Mouse (Mus musculus): ENCODE measurements around the gene Tmem256. TPM values are rescaled to one million over a fixed set of nuclear protein-coding genes. Genes with fewer than 3 reads are reported as not detected.

Tmem256 gene
- polyA plus RNA-seq (2014; fragmentation: Illumina TruSeq; extraction: RNeasy Lipid Tissue Mini Kit (QIAGEN cat#74804); ENCODE audit: low read depth, low replicate concordance): 18.5 TPM

DNA sequence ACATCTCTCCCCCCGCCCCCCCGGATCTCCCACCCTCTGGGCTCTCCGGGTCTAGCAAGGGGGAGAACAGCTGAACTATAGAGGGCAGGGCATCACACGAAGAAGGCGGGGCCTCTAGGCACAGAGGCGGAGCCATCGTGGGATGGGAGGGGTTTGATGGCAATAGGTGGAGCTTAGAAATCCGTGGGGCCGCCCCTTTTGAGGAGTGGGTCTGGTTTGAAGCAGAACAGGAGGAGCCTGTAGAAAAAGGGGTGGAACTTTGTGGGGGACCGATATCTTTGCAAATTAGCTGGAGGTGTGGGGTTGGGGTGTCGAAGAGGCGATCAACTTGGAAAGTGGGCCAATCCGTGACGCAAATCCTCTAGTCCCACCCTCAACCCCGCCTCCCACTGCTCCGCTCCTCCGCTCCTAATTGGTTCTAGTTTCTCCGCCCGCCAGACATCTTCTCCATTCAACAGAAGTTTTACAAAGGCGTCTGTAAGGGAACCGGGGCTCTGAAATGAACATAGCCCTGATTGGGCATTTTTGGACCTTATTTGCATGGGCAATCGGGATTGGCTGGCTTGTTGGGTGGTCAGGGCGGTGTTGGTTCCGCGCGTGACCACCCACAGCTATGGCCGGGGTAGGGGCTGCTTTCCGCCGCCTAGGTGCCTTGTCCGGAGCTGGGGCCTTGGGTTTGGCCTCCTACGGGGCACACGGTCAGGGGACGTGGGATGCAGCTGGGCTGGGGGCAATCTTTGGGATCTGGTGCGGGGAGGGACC, at the start of gene Tmem256:
TSS of gene Tmem256 (plus strand) at position 563 of the 762 bp plus-strand sequence.

DNA sequence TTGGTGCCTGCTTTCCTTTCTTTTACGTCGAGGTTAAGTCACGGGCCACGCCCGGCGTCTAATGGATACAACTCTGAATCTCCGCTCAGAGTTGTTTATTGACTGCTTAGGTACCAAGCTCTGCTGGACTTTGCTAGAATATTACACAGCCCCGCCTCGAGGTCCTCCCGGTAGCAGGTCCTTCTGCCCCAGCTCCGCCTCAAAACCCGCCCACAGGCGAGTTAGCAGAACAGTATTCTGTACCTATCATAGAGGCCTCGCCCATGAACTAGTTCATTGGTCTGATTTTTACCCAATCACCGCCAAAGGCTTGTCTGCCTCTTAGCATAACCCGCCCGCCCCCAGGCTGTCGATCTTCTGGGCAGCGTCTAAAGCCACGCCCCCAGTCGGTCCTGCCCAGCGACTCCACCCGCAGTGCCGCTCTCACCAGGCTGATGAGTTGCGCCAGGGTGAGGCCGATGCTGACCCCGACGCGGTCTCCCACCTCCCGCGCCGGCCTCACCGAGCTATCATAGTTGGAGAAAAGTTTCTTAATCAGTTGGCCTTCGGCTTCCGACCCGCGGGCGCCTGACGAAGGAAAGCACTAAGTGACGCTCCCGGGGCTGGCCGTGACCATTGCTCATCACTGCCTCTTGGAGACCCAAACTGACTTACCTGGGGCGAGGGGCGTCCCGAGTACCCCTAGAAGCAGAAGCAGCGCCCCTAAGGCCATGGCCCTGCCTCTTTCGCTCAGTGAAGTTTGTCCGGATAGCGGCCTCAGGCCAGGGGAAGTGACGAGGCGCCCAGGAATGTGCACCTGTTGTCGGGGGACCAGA, 42.9 kb upstream of the Tmem256 start, which contains the start of gene Chrnb1:
TSS of gene Chrnb1 (minus strand) at position 776 of the 815 bp plus-strand sequence.

GRCm38 (mm10) chr11:69801379-69801977, 36.8 kb upstream of the Tmem256 start, which contains the start of gene Fgf11:
Fgf11 (minus strand) TSS chr11:69801857.

GRCm38 (mm10) chr11:69804972-69805909, 33.1 kb upstream of the Tmem256 start, which contains the start of gene Tmem102:
Tmem102 (minus strand) TSS chr11:69805624.

GRCm38 (mm10) chr11:69815155-69815554, 23.2 kb upstream of the Tmem256 start, which contains the start of gene Gm39566:
Gm39566 (minus strand) TSS chr11:69815298.

GRCm38 (mm10) chr11:69818365-69818764, 19.9 kb upstream of the Tmem256 start, which contains the start of gene Spem2:
Spem2 (minus strand) TSS chr11:69818465.

DNA sequence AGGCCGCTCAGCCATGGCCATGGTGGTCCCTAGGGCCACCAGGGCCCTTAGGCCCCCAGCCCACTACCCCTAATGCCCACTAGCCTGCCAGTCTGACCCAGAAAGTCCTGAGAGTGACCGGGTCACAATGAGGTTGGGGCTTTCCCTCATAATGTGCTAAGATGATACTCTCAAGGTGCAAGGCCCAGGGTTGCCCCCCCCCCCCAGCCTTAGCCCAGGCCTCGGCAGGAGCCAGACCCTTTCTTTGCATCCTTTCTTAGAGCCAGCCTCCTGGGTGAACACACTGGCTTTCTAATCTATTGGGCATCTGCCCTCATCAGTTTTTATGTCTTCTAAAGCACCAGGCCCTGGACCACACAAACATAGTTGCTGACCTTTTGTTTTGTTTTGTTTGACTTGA, 16.2 kb upstream of the Tmem256 start, which contains the start of gene Spem1:
TSS of gene Spem1 (minus strand) at position 101 of the 400 bp plus-strand sequence.

DNA sequence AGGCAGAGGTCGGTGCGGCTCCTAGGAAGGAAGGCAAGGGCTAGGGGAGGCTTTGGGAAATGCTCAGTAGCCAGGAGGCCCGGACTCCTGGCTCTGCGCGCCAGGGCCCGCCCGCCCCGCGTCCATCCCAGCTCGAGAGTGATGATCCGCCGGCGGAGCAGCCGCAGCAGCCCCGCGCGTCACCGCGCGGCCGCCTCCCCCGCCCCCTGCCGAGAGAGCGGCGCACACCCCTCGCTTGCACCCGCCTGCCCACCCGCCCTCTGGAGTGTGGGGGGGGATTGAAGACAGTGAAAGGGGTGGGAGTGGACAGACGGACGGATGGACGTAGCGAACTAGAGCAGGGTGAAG, 736 bp upstream of the Tmem256 start, which contains the start of gene Nlgn2:
TSS of gene Nlgn2 (minus strand) at position 181 of the 348 bp plus-strand sequence.

DNA sequence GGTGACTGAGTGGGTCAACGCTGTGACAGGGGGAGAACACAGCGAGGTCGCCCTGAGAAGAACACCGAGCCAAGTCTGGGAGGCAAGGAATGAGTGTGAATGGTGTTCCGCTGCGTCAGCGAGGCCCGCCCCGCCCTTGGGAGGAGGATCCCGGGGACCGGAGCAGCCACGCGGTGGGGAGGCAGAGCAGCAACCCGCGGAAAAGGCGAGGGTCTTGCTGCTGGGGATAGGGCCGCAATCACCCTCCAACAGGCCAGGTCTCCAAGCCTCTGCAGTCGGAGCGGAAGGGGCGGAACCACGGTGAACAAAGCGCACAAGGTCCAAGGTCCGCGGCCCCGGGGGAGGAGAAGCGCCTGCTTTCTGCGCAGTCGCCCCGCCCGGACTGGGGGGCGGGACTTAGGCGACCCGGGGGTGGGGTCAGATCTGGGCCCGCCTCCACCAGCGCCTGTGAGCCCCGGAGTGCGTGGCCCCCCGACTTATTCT, 7.9 kb downstream of the Tmem256 start, which contains the start of gene Plscr3:
TSS of gene Plscr3 (plus strand) at position 179 of the 483 bp plus-strand sequence.

DNA sequence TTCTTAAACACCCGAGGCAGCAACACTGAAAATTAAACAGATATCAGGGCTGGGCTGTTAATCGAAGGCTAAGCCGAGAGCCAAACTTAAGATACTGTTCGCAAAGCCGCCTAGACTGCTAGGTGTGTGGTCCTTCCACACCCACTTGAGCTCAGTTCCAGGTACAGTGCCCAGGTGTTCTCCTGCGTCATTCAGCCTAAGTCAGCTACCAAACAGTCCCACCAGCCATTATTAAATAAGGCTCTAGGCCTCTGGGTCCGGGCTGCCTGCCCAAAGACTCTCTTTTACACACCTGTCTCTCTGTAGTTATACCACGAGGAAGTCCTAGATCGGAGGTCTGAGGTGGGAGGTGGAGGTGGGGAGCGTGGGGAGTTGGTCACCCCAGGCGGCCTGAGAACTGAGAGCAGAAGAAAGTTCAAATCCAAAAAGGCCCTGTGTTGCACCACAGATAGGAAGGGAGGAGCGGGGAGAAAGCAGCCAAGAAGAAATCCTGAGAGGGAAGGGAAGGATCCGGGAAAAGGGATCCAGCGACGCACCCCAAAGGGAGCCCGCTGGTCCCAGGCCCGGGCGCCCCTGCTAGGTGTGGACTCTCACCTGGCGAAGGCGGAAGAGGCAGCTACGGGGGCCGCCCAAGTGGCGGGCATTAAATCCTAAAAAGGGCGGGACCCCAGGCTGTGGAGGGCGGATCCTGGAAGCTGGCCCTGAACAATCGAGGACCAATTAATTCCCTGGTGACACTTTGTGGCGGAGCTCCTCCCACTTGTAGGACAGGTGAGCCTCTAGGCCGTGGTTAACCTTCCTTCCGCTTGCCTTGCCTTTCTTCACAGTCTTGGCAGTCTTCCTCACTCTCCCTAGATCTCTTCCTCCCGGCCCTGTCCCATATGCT, 20.0 kb downstream of the Tmem256 start, which contains the start of gene Tnk1:
TSS of gene Tnk1 (minus strand) at position 618 of the 886 bp plus-strand sequence.

GRCm38 (mm10) chr11:69877878-69878277, 39.6 kb downstream of the Tmem256 start, which contains the start of gene Tmem95:
Tmem95 (minus strand) TSS chr11:69878018.

DNA sequence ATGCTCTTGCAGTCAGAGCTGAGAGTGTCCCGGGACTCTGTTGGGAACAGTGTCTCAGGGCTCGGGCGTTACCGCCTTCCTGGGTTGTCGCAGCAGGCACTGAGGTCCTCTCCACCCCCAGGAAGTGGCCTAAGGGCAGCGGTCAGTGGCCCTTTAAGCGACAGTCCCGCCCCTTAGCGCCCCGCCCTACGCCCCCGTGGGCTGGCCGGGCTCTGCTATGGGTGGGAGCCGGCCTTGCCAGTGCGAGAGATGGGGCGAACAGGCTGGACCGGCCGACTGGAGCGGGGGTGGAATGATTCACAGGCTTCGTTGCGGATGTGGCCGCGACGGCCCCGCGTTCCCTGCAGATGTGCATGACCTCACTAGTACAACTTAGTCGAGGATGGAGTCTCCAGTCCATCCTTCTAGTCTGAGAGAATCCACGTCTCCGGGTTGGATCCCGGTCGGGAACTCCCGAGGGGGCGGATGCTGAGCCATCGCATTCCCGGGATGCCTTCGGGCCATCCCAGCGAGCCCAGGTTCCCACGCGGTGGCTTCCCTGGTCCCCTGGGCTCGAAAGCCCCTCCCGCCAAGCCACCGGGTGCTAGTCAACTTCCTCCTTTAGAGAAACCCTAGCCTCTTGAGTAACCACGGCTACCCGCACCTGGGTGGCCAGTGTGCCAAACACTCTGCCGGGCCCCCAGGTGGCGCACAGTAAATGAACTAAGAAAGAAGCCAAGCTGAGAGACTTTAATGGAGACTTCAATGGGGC, 42.7 kb downstream of the Tmem256 start, which contains the start of gene Kctd11:
TSS of gene Kctd11 (minus strand) at position 554 of the 751 bp plus-strand sequence.

Other genes starting within 250 kb of the Tmem256 start
- 6.9 TPM for gene Atp1b2, start 232.6 kb upstream of the Tmem256 start, polyA plus RNA-seq (2014; fragmentation: Illumina TruSeq; extraction: RNeasy Lipid Tissue Mini Kit (QIAGEN cat#74804); ENCODE audit: low read depth, low replicate concordance)
- not detected for gene Shbg, start 220.6 kb upstream of the Tmem256 start, polyA plus RNA-seq (2014; fragmentation: Illumina TruSeq; extraction: RNeasy Lipid Tissue Mini Kit (QIAGEN cat#74804); ENCODE audit: low read depth, low replicate concordance)
- gene Sat2, start 216.5 kb upstream of the Tmem256 start, polyA plus RNA-seq (2014; fragmentation: Illumina TruSeq; extraction: RNeasy Lipid Tissue Mini Kit (QIAGEN cat#74804); ENCODE audit: low read depth, low replicate concordance): 1.7 TPM
- gene Fxr2, start 205.5 kb upstream of the Tmem256 start, polyA plus RNA-seq (2014; fragmentation: Illumina TruSeq; extraction: RNeasy Lipid Tissue Mini Kit (QIAGEN cat#74804); ENCODE audit: low read depth, low replicate concordance): 12.4 TPM
- gene Sox15, start 183.2 kb upstream of the Tmem256 start, polyA plus RNA-seq (2014; fragmentation: Illumina TruSeq; extraction: RNeasy Lipid Tissue Mini Kit (QIAGEN cat#74804); ENCODE audit: low read depth, low replicate concordance): not detected
- gene Mpdu1, start 175.9 kb upstream of the Tmem256 start, polyA plus RNA-seq (2014; fragmentation: Illumina TruSeq; extraction: RNeasy Lipid Tissue Mini Kit (QIAGEN cat#74804); ENCODE audit: low read depth, low replicate concordance): 20.3 TPM
- gene Cd68, start 172.4 kb upstream of the Tmem256 start, polyA plus RNA-seq (2014; fragmentation: Illumina TruSeq; extraction: RNeasy Lipid Tissue Mini Kit (QIAGEN cat#74804); ENCODE audit: low read depth, low replicate concordance): 2.6 TPM
- 463 TPM for gene Eif4a1, start 166.1 kb upstream of the Tmem256 start, polyA plus RNA-seq (2014; fragmentation: Illumina TruSeq; extraction: RNeasy Lipid Tissue Mini Kit (QIAGEN cat#74804); ENCODE audit: low read depth, low replicate concordance)
- 129 TPM for gene Senp3, start 156.4 kb upstream of the Tmem256 start, polyA plus RNA-seq (2014; fragmentation: Illumina TruSeq; extraction: RNeasy Lipid Tissue Mini Kit (QIAGEN cat#74804); ENCODE audit: low read depth, low replicate concordance)
- 38.2 TPM for gene Tnfsf13, start 152.7 kb upstream of the Tmem256 start, polyA plus RNA-seq (2014; fragmentation: Illumina TruSeq; extraction: RNeasy Lipid Tissue Mini Kit (QIAGEN cat#74804); ENCODE audit: low read depth, low replicate concordance)
- gene Tnfsf12, start 142.7 kb upstream of the Tmem256 start, polyA plus RNA-seq (2014; fragmentation: Illumina TruSeq; extraction: RNeasy Lipid Tissue Mini Kit (QIAGEN cat#74804); ENCODE audit: low read depth, low replicate concordance): 1.6 TPM
- 8.2 TPM for gene Tnfsfm13, start 142.4 kb upstream of the Tmem256 start, polyA plus RNA-seq (2014; fragmentation: Illumina TruSeq; extraction: RNeasy Lipid Tissue Mini Kit (QIAGEN cat#74804); ENCODE audit: low read depth, low replicate concordance)
- gene Polr2a, start 79.9 kb upstream of the Tmem256 start, polyA plus RNA-seq (2014; fragmentation: Illumina TruSeq; extraction: RNeasy Lipid Tissue Mini Kit (QIAGEN cat#74804); ENCODE audit: low read depth, low replicate concordance): 25.7 TPM
- gene Slc35g3, start 76.5 kb upstream of the Tmem256 start, polyA plus RNA-seq (2014; fragmentation: Illumina TruSeq; extraction: RNeasy Lipid Tissue Mini Kit (QIAGEN cat#74804); ENCODE audit: low read depth, low replicate concordance): not detected
- gene Zbtb4, start 72.6 kb upstream of the Tmem256 start, polyA plus RNA-seq (2014; fragmentation: Illumina TruSeq; extraction: RNeasy Lipid Tissue Mini Kit (QIAGEN cat#74804); ENCODE audit: low read depth, low replicate concordance): 17.7 TPM
- gene Chrnb1, start 42.6 kb upstream of the Tmem256 start, polyA plus RNA-seq (2014; fragmentation: Illumina TruSeq; extraction: RNeasy Lipid Tissue Mini Kit (QIAGEN cat#74804); ENCODE audit: low read depth, low replicate concordance): 4.0 TPM
- 9.5 TPM for gene Fgf11, start 36.7 kb upstream of the Tmem256 start, polyA plus RNA-seq (2014; fragmentation: Illumina TruSeq; extraction: RNeasy Lipid Tissue Mini Kit (QIAGEN cat#74804); ENCODE audit: low read depth, low replicate concordance)
- gene Tmem102, start 32.9 kb upstream of the Tmem256 start, polyA plus RNA-seq (2014; fragmentation: Illumina TruSeq; extraction: RNeasy Lipid Tissue Mini Kit (QIAGEN cat#74804); ENCODE audit: low read depth, low replicate concordance): 11.7 TPM
- gene Gm39566, start 23.2 kb upstream of the Tmem256 start, polyA plus RNA-seq (2014; fragmentation: Illumina TruSeq; extraction: RNeasy Lipid Tissue Mini Kit (QIAGEN cat#74804); ENCODE audit: low read depth, low replicate concordance): not detected
- gene Spem2, start 20.0 kb upstream of the Tmem256 start, polyA plus RNA-seq (2014; fragmentation: Illumina TruSeq; extraction: RNeasy Lipid Tissue Mini Kit (QIAGEN cat#74804); ENCODE audit: low read depth, low replicate concordance): not detected
- gene Spem1, start 16.3 kb upstream of the Tmem256 start, polyA plus RNA-seq (2014; fragmentation: Illumina TruSeq; extraction: RNeasy Lipid Tissue Mini Kit (QIAGEN cat#74804); ENCODE audit: low read depth, low replicate concordance): not detected
- gene Nlgn2, start 730 bp upstream of the Tmem256 start, polyA plus RNA-seq (2014; fragmentation: Illumina TruSeq; extraction: RNeasy Lipid Tissue Mini Kit (QIAGEN cat#74804); ENCODE audit: low read depth, low replicate concordance): 0.88 TPM
- 0.98 TPM for gene Plscr3, start 7.9 kb downstream of the Tmem256 start, polyA plus RNA-seq (2014; fragmentation: Illumina TruSeq; extraction: RNeasy Lipid Tissue Mini Kit (QIAGEN cat#74804); ENCODE audit: low read depth, low replicate concordance)
- 5.4 TPM for gene Tnk1, start 20.2 kb downstream of the Tmem256 start, polyA plus RNA-seq (2014; fragmentation: Illumina TruSeq; extraction: RNeasy Lipid Tissue Mini Kit (QIAGEN cat#74804); ENCODE audit: low read depth, low replicate concordance)
- not detected for gene Tmem95, start 39.5 kb downstream of the Tmem256 start, polyA plus RNA-seq (2014; fragmentation: Illumina TruSeq; extraction: RNeasy Lipid Tissue Mini Kit (QIAGEN cat#74804); ENCODE audit: low read depth, low replicate concordance)
- 2.9 TPM for gene Kctd11, start 42.9 kb downstream of the Tmem256 start, polyA plus RNA-seq (2014; fragmentation: Illumina TruSeq; extraction: RNeasy Lipid Tissue Mini Kit (QIAGEN cat#74804); ENCODE audit: low read depth, low replicate concordance)
- gene Acap1, start 57.0 kb downstream of the Tmem256 start, polyA plus RNA-seq (2014; fragmentation: Illumina TruSeq; extraction: RNeasy Lipid Tissue Mini Kit (QIAGEN cat#74804); ENCODE audit: low read depth, low replicate concordance): 0.57 TPM
- 3.7 TPM for gene 2810408A11Rik, start 62.5 kb downstream of the Tmem256 start, polyA plus RNA-seq (2014; fragmentation: Illumina TruSeq; extraction: RNeasy Lipid Tissue Mini Kit (QIAGEN cat#74804); ENCODE audit: low read depth, low replicate concordance)
- gene Neurl4, start 62.6 kb downstream of the Tmem256 start, polyA plus RNA-seq (2014; fragmentation: Illumina TruSeq; extraction: RNeasy Lipid Tissue Mini Kit (QIAGEN cat#74804); ENCODE audit: low read depth, low replicate concordance): 2.6 TPM
- 18.3 TPM for gene Gps2, start 75.4 kb downstream of the Tmem256 start, polyA plus RNA-seq (2014; fragmentation: Illumina TruSeq; extraction: RNeasy Lipid Tissue Mini Kit (QIAGEN cat#74804); ENCODE audit: low read depth, low replicate concordance)
- gene Eif5a, start 83.4 kb downstream of the Tmem256 start, polyA plus RNA-seq (2014; fragmentation: Illumina TruSeq; extraction: RNeasy Lipid Tissue Mini Kit (QIAGEN cat#74804); ENCODE audit: low read depth, low replicate concordance): 144 TPM
- gene Ybx2, start 97.3 kb downstream of the Tmem256 start, polyA plus RNA-seq (2014; fragmentation: Illumina TruSeq; extraction: RNeasy Lipid Tissue Mini Kit (QIAGEN cat#74804); ENCODE audit: low read depth, low replicate concordance): 22.3 TPM
- 0.98 TPM for gene Slc2a4, start 109.7 kb downstream of the Tmem256 start, polyA plus RNA-seq (2014; fragmentation: Illumina TruSeq; extraction: RNeasy Lipid Tissue Mini Kit (QIAGEN cat#74804); ENCODE audit: low read depth, low replicate concordance)
- gene Cldn7, start 126.3 kb downstream of the Tmem256 start, polyA plus RNA-seq (2014; fragmentation: Illumina TruSeq; extraction: RNeasy Lipid Tissue Mini Kit (QIAGEN cat#74804); ENCODE audit: low read depth, low replicate concordance): 214 TPM
- gene Ctdnep1, start 142.6 kb downstream of the Tmem256 start, polyA plus RNA-seq (2014; fragmentation: Illumina TruSeq; extraction: RNeasy Lipid Tissue Mini Kit (QIAGEN cat#74804); ENCODE audit: low read depth, low replicate concordance): 55.0 TPM
- 5.0 TPM for gene Elp5, start 144.0 kb downstream of the Tmem256 start, polyA plus RNA-seq (2014; fragmentation: Illumina TruSeq; extraction: RNeasy Lipid Tissue Mini Kit (QIAGEN cat#74804); ENCODE audit: low read depth, low replicate concordance)
- gene Gabarap, start 152.6 kb downstream of the Tmem256 start, polyA plus RNA-seq (2014; fragmentation: Illumina TruSeq; extraction: RNeasy Lipid Tissue Mini Kit (QIAGEN cat#74804); ENCODE audit: low read depth, low replicate concordance): 508 TPM
- 22.4 TPM for gene Phf23, start 157.3 kb downstream of the Tmem256 start, polyA plus RNA-seq (2014; fragmentation: Illumina TruSeq; extraction: RNeasy Lipid Tissue Mini Kit (QIAGEN cat#74804); ENCODE audit: low read depth, low replicate concordance)
- 0.63 TPM for gene Dvl2, start 162.1 kb downstream of the Tmem256 start, polyA plus RNA-seq (2014; fragmentation: Illumina TruSeq; extraction: RNeasy Lipid Tissue Mini Kit (QIAGEN cat#74804); ENCODE audit: low read depth, low replicate concordance)
- 9.9 TPM for gene Acadvl, start 176.9 kb downstream of the Tmem256 start, polyA plus RNA-seq (2014; fragmentation: Illumina TruSeq; extraction: RNeasy Lipid Tissue Mini Kit (QIAGEN cat#74804); ENCODE audit: low read depth, low replicate concordance)
- gene Dlg4, start 178.4 kb downstream of the Tmem256 start, polyA plus RNA-seq (2014; fragmentation: Illumina TruSeq; extraction: RNeasy Lipid Tissue Mini Kit (QIAGEN cat#74804); ENCODE audit: low read depth, low replicate concordance): 1.0 TPM
- not detected for gene Asgr1, start 215.6 kb downstream of the Tmem256 start, polyA plus RNA-seq (2014; fragmentation: Illumina TruSeq; extraction: RNeasy Lipid Tissue Mini Kit (QIAGEN cat#74804); ENCODE audit: low read depth, low replicate concordance)